Mouse (Mus musculus) ES-E14 (cell line): ENCODE measurements around the gene Tead4. TPM values are rescaled to one million over a fixed set of nuclear protein-coding genes. Genes with fewer than 3 reads are reported as not detected.

Source experiments
- DNase-seq: peaks from one replicate; pipeline ENCODE4 v3.0.0-alpha.2; 2013; ENCODE audit warnings: low read depth, low spot score
- H3K27ac ChIP-seq: 2 replicates; pipeline ENCODE4 v1.5.1; 2012; ENCODE audit warnings: low read depth, mild to moderate bottlenecking, low read length, moderate library complexity, mixed read lengths; ENCODE audit not compliant: poor library complexity, insufficient read depth, severe bottlenecking
- H3K36me3 ChIP-seq: 2 replicates; pipeline ENCODE4 v1.6.1; 2012; ENCODE audit warnings: mild to moderate bottlenecking, low read length, moderate library complexity, mixed read lengths; ENCODE audit not compliant: control insufficient read depth, poor library complexity, insufficient read depth, severe bottlenecking
- H3K4me1 ChIP-seq, 2 experiments: fragments of 150-350 bp in 1 of 2; sonication (generic) in 1 of 2; 2 replicates each; pipeline ENCODE4 v1.6.1; 2012; ENCODE audit warnings: low read length in 2 of 2, mild to moderate bottlenecking in 1 of 2, mixed read lengths in 1 of 2; ENCODE audit not compliant: control insufficient read depth in 2 of 2, insufficient read depth in 2 of 2, poor library complexity in 1 of 2
- H3K4me3 ChIP-seq, 2 experiments: fragments of 150-350 bp in 1 of 2; sonication (generic) in 1 of 2; 2 replicates each; pipeline ENCODE4 v1.5.1; 2012; ENCODE audit warnings: low read length in 2 of 2, low read depth in 1 of 2, mild to moderate bottlenecking in 1 of 2, mixed read lengths in 1 of 2; ENCODE audit not compliant: insufficient read depth in 1 of 2, poor library complexity in 1 of 2, severe bottlenecking in 1 of 2
- H3K9ac ChIP-seq: 2 replicates; pipeline ENCODE4 v1.6.1; 2012; ENCODE audit warnings: low read depth, mild to moderate bottlenecking, low read length, mixed read lengths; ENCODE audit not compliant: poor library complexity, insufficient read depth, severe bottlenecking
- H3K9me3 ChIP-seq: fragments of 150-350 bp; sonication (generic); 2 replicates; pipeline ENCODE4 v1.6.1; 2012; ENCODE audit warnings: low read depth, mild to moderate bottlenecking, low read length; ENCODE audit not compliant: control insufficient read depth, insufficient read depth
- CHD2 ChIP-seq: IDR thresholded peaks from 2 replicates; pipeline ENCODE4 v1.6.1; 2014; ENCODE audit warnings: mild to moderate bottlenecking, low read depth, low read length, inconsistent platforms
- HCFC1 ChIP-seq: IDR thresholded peaks from 2 replicates; pipeline ENCODE4 v1.6.1; 2012; ENCODE audit warnings: low read length, inconsistent platforms, borderline replicate concordance; ENCODE audit not compliant: insufficient read depth
- MAFK ChIP-seq: IDR thresholded peaks from 2 replicates; pipeline ENCODE4 v1.6.1; 2014; ENCODE audit warnings: mild to moderate bottlenecking, low read depth, low read length, inconsistent platforms; ENCODE audit not compliant: insufficient read depth
- ZC3H11A ChIP-seq: IDR thresholded peaks from 2 replicates; pipeline ENCODE4 v1.6.1; 2012; ENCODE audit warnings: low read depth, mild to moderate bottlenecking, inconsistent platforms, low read length, borderline replicate concordance
- ZNF384 ChIP-seq: IDR thresholded peaks from 2 replicates; pipeline ENCODE4 v1.6.1; 2012; ENCODE audit warnings: low read depth, low read length, inconsistent platforms
- in situ Hi-C, 2 experiments: fragments of 600-800 bp; cut with MboI; formaldehyde crosslinking; loops; one replicate each; pipeline ENCODE4 v1.15.1; 2025; ENCODE audit warnings: low sequenced_read_pairs in 2 of 2, inconsistent platforms in 1 of 2; ENCODE audit not compliant: unreplicated experiment in 2 of 2
- total RNA-seq: library from RNA; depleted of rRNA; stranded (reverse); fragments of 300-350 nt; gene quantifications from 2 replicates; pipeline ENCODE4 v1.2.3, GENCODE M21; 2012

Tead4 gene
- total RNA-seq, 1 experiment: 6.8 TPM

GRCm38 (mm10) chr6:128208491-128209170 is 92.0 kb downstream of the Tead4 start:
- in situ Hi-C loops: no loop called here
- H3K27ac ChIP-seq: no peak overlapping the region

GRCm38 (mm10) chr6:128203557-128203956 is 97.1 kb downstream of the Tead4 start:
- Histone ChIP-seq H3K36me3 (no peaks in the 10 kb centered on the region), H3K9me3 (no peaks in the 10 kb centered on the region), H3K9ac (no peak overlapping the region), H3K4me3 (no peak overlapping the region), H3K4me1 (no peaks in the 10 kb centered on the region; a peak in 1 of 4 replicates), H3K27ac (no peak overlapping the region)
- no peak for DNase-seq
- in situ Hi-C loops: no loop called here
- TF ChIP-seq HCFC1: no peak
- no peak for TF ChIP-seq ZNF384
- no peak for TF ChIP-seq CHD2
- TF ChIP-seq MAFK: no peak
- no peak for TF ChIP-seq ZC3H11A

More at GRCm38 (mm10) chr6:128208491-128209170, 92.0 kb downstream of the Tead4 start:
- H3K4me1 ChIP-seq: no peaks in the 10 kb centered on the region
- no peaks in the 10 kb centered on the region for H3K9me3 ChIP-seq
- H3K4me3 ChIP-seq: no peak overlapping the region
- H3K9ac ChIP-seq: no peak overlapping the region
- DNase-seq: no peak
- H3K36me3 ChIP-seq: no peaks in the 10 kb centered on the region
- TF ChIP-seq ZC3H11A: no peak

GRCm38 (mm10) chr6:128200847-128201640 is 99.6 kb downstream of the Tead4 start:
- H3K27ac ChIP-seq: no peak overlapping the region
- H3K4me3 ChIP-seq: peak overlapping the region; percentile 68 to 82
- TF ChIP-seq HCFC1 (no peak), ZC3H11A (peak; percentile 30; the same call in 1 of the 2 replicates)
- H3K9me3 ChIP-seq: no peaks in the 10 kb centered on the region
- H3K36me3 ChIP-seq: no peaks in the 10 kb centered on the region
- peak overlapping the region; percentile 72 for H3K9ac ChIP-seq
- in situ Hi-C loops: no loop called here
- H3K4me1 ChIP-seq: no peaks in the 10 kb centered on the region; a peak in 1 of 4 replicates
- peak; percentile 60 for DNase-seq

- H3K27ac ChIP-seq: no peak overlapping the region; the same call in 1 of the 2 replicates
- no peaks in the 10 kb centered on the region; a peak in 1 of 4 replicates for H3K4me1 ChIP-seq
- in situ Hi-C loops: no loop called here
- H3K36me3 ChIP-seq: no peaks in the 10 kb centered on the region
- H3K9ac ChIP-seq: peak overlapping the region; percentile 88
- peak; percentile 98 for DNase-seq
- TF ChIP-seq MAFK (no peak), ZNF384 (no peak), HCFC1 (no peak), CHD2 (no peak), ZC3H11A (no peak)
- H3K9me3 ChIP-seq: no peaks in the 10 kb centered on the region
- H3K4me3 ChIP-seq: peak overlapping the region; percentile 82 to 85
Measured at GRCm38 (mm10) chr6:128200116-128200846, 100.3 kb downstream of the Tead4 start.
